Mouse (Mus musculus): ENCODE measurements at regions not wholly inside any gene's neighbourhood (a gene's known extent, or its start where the extent isn't known, plus 50 kb on each side); places are given as distances from the start of the nearest gene placed in this dataset.
A peak's percentile ranks its signal among the peaks of the same experiment; 100 is the strongest.

DNA sequence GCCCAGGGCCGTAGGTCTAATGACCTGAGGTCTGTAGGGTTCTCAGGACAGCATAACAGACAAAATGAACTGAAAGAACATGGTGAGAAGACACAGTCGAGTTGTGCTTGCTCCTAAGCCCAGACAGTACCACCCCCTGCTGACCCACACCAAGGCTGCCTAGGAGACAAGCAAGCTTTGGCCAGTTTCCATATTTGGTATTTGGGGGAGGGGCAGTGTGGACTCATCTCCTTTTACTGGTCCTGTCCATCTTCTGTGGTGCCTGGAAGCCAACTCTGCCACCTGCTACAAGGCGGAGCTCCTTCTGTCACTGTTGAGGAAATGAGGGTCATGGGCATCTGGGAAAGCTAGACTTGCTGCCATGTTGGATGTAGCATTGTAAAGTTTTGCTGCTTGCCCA lies 68.9 kb downstream of the Tex29 start:
- Histone ChIP-seq H3K4me2 (ENCODE audit: low read depth, low read length) (no peak overlapping the region), H3K9me3 (ENCODE audit: control insufficient read depth, low read length) (no peaks in the 10 kb centered on the region), H3K4me3 (ENCODE audit: low read length) (no peak overlapping the region), H3K27me3 (replicated peaks; ENCODE audit: control insufficient read depth, insufficient read depth, low read length) (no peaks in the 10 kb centered on the region), H3K4me1 (ENCODE audit: control insufficient read depth, insufficient read depth, low read length) (peaks cover 19% of the 10 kb centered on the region), H3K27ac (ENCODE audit: low read length) (no peak overlapping the region), H3K9ac (ENCODE audit: low read depth, low read length) (no peak overlapping the region), H3K36me3 (ENCODE audit: control insufficient read depth, insufficient read depth, low read length) (no peaks in the 10 kb centered on the region)
- ATAC-seq, result no peak
- whole genome bisulfite sequencing, result 68% methylated on average over 3 of the region's 3 CpGs

GRCm38 (mm10) chr8:11911639-11912450 lies 71.6 kb downstream of the Tex29 start:
- H3K4me3 ChIP-seq (ENCODE audit: low read length), result peak overlapping the region; percentile 0; the same call in 1 of the 2 replicates
- H3K4me1 ChIP-seq (ENCODE audit: control insufficient read depth, insufficient read depth, low read length), result peaks cover 22% of the 10 kb centered on the region
- peak overlapping the region; percentile 53 for H3K27ac ChIP-seq (ENCODE audit: low read length)
- H3K4me2 ChIP-seq (ENCODE audit: low read depth, low read length), result peak overlapping the region; percentile 37
- no peaks in the 10 kb centered on the region for H3K36me3 ChIP-seq (ENCODE audit: control insufficient read depth, insufficient read depth, low read length)
- H3K27me3 ChIP-seq (replicated peaks; ENCODE audit: control insufficient read depth, insufficient read depth, low read length), result no peaks in the 10 kb centered on the region
- peak overlapping the region; percentile 1; the same call in 1 of the 2 replicates for H3K9ac ChIP-seq (ENCODE audit: low read depth, low read length)
- peak; percentile 92 for ATAC-seq
- WGBS, result 40% methylated on average over 18 of the region's 18 CpGs
- H3K9me3 ChIP-seq (ENCODE audit: control insufficient read depth, low read length), result no peaks in the 10 kb centered on the region

- Histone ChIP-seq H3K4me2 (ENCODE audit: low read depth, low read length) (peak overlapping the region; percentile 37), H3K27me3 (replicated peaks; ENCODE audit: control insufficient read depth, insufficient read depth, low read length) (no peaks in the 10 kb centered on the region)
Observed at GRCm38 (mm10) chr8:11912451-11913128, 72.3 kb downstream of the Tex29 start.

GRCm38 (mm10) chr8:11913129-11913900 lies 73.0 kb downstream of the Tex29 start:
- Histone ChIP-seq H3K4me1 (ENCODE audit: control insufficient read depth, insufficient read depth, low read length) (peaks cover 22% of the 10 kb centered on the region), H3K27me3 (replicated peaks; ENCODE audit: control insufficient read depth, insufficient read depth, low read length) (no peaks in the 10 kb centered on the region), H3K36me3 (ENCODE audit: control insufficient read depth, insufficient read depth, low read length) (no peaks in the 10 kb centered on the region), H3K4me3 (ENCODE audit: low read length) (0 out of 2 replicates have a peak overlapping the region, but pooled peaks have one; percentile 5), H3K9me3 (ENCODE audit: control insufficient read depth, low read length) (no peaks in the 10 kb centered on the region), H3K4me2 (ENCODE audit: low read depth, low read length) (no peak overlapping the region), H3K9ac (ENCODE audit: low read depth, low read length) (no peak overlapping the region), H3K27ac (ENCODE audit: low read length) (peak overlapping the region; percentile 23; the same call in 1 of the 2 replicates)
- 58% methylated on average over 12 of the region's 12 CpGs for WGBS
- no peak for ATAC-seq

More at GRCm38 (mm10) chr8:11912451-11913128, 72.3 kb downstream of the Tex29 start:
- peak overlapping the region; percentile 1; the same call in 1 of the 2 replicates for H3K9ac ChIP-seq (ENCODE audit: low read depth, low read length)
- H3K27ac ChIP-seq (ENCODE audit: low read length), result peak overlapping the region; percentile 53; the same call in 1 of the 2 replicates
- H3K4me3 ChIP-seq (ENCODE audit: low read length), result 0 out of 2 replicates have a peak overlapping the region, but pooled peaks have one; percentile 5
- H3K36me3 ChIP-seq (ENCODE audit: control insufficient read depth, insufficient read depth, low read length), result no peaks in the 10 kb centered on the region
- ATAC-seq, result peak; percentile 41; the same call in 1 of the 2 replicates
- WGBS, result 57% methylated on average over 17 of the region's 17 CpGs
- H3K9me3 ChIP-seq (ENCODE audit: control insufficient read depth, low read length), result no peaks in the 10 kb centered on the region
- H3K4me1 ChIP-seq (ENCODE audit: control insufficient read depth, insufficient read depth, low read length), result peaks cover 22% of the 10 kb centered on the region

DNA sequence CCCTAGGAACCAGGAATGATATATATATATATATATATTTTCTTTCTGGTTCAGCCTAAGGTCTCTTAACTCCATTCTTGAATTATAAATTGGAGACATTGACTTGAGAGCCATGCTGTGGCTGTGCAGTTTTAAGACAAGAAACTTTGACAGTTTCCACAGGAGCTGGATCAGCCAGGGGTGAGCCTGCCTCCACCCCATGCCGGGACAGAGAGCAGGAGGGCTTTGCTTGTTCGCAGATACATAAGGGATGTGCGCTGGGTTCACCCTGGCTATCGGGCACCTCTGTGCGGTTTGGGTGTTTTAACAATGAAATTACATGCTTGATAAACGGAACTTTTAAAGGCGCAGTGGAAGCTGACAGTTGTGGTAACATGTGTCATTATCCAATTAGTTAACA lies 73.9 kb downstream of the Tex29 start:
- no peak overlapping the region for H3K9ac ChIP-seq (ENCODE audit: low read depth, low read length)
- 51% methylated on average over 7 of the region's 7 CpGs for WGBS
- no peak overlapping the region for H3K4me3 ChIP-seq (ENCODE audit: low read length)
- H3K27ac ChIP-seq (ENCODE audit: low read length), result no peak overlapping the region
- H3K4me1 ChIP-seq (ENCODE audit: control insufficient read depth, insufficient read depth, low read length), result peaks cover 22% of the 10 kb centered on the region
- no peak overlapping the region for H3K4me2 ChIP-seq (ENCODE audit: low read depth, low read length)
- no peaks in the 10 kb centered on the region for H3K9me3 ChIP-seq (ENCODE audit: control insufficient read depth, low read length)
- no peaks in the 10 kb centered on the region for H3K36me3 ChIP-seq (ENCODE audit: control insufficient read depth, insufficient read depth, low read length)
- ATAC-seq, result no peak
- no peaks in the 10 kb centered on the region for H3K27me3 ChIP-seq (replicated peaks; ENCODE audit: control insufficient read depth, insufficient read depth, low read length)

GRCm38 (mm10) chr8:11914681-11915474 lies 74.6 kb downstream of the Tex29 start:
- peak overlapping the region; percentile 32 for H3K4me2 ChIP-seq (ENCODE audit: low read depth, low read length)
- ATAC-seq, result peak; percentile 47
- H3K9ac ChIP-seq (ENCODE audit: low read depth, low read length), result no peak overlapping the region
- peaks cover 22% of the 10 kb centered on the region for H3K4me1 ChIP-seq (ENCODE audit: control insufficient read depth, insufficient read depth, low read length)
- no peaks in the 10 kb centered on the region for H3K27me3 ChIP-seq (replicated peaks; ENCODE audit: control insufficient read depth, insufficient read depth, low read length)
- H3K27ac ChIP-seq (ENCODE audit: low read length), result peak overlapping the region; percentile 30; the same call in 1 of the 2 replicates
- no peaks in the 10 kb centered on the region for H3K36me3 ChIP-seq (ENCODE audit: control insufficient read depth, insufficient read depth, low read length)
- H3K4me3 ChIP-seq (ENCODE audit: low read length), result peak overlapping the region; percentile 18
- 37% methylated on average over 19 of the region's 19 CpGs for WGBS
- H3K9me3 ChIP-seq (ENCODE audit: control insufficient read depth, low read length), result no peaks in the 10 kb centered on the region

DNA sequence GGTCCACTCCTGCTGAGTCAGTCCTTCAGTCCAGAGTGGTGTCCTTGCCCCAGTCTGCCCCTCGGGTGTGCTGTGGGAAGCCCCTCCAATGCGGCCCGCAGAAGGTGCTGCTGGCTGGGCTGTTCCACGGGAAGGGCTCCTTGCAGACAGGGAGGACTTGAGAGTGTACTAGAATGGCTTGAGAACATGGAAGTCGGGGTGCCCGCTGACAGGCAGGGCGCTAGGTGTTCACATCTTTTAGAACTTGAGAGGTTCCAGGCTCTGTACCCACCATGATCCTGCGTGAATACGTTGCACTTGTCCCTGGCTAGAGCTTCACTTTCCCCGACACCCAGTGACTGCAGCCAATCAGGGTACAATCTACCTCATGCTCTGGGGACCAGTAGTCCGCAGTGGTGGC lies 75.4 kb downstream of the Tex29 start:
- WGBS, result 87% methylated on average over 11 of the region's 11 CpGs
- 0 out of 2 replicates have a peak overlapping the region, but pooled peaks have one; percentile 15 for H3K27ac ChIP-seq (ENCODE audit: low read length)

DNA sequence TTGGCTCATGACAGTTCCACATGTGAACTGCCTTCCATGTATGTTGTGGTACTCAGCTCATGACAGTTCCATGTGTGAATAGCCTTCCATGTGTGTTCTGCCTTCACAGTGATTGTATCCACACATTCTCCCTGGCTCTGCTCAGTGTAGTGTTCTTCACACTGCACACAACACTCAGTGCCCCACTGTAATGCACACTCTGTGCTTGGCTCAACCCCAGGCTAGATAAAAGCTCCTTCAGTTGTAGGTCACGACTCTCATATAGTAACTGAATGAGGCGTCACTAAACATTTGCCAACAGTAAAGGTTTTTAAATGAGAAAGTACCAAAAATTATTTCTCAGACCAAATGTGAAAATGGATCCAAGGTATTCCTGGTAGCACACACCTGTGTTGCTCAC lies 79.6 kb downstream of the Tex29 start:
- Histone ChIP-seq H3K4me1 (ENCODE audit: control insufficient read depth, insufficient read depth, low read length) (peaks cover 3% of the 10 kb centered on the region), H3K4me3 (ENCODE audit: low read length) (no peak overlapping the region), H3K9ac (ENCODE audit: low read depth, low read length) (no peak overlapping the region), H3K36me3 (ENCODE audit: control insufficient read depth, insufficient read depth, low read length) (no peaks in the 10 kb centered on the region), H3K27ac (ENCODE audit: low read length) (no peak overlapping the region), H3K27me3 (replicated peaks; ENCODE audit: control insufficient read depth, insufficient read depth, low read length) (no peaks in the 10 kb centered on the region), H3K9me3 (ENCODE audit: control insufficient read depth, low read length) (no peaks in the 10 kb centered on the region), H3K4me2 (ENCODE audit: low read depth, low read length) (no peak overlapping the region)
- 86% methylated on average over 2 of the region's 2 CpGs for WGBS
- ATAC-seq, result no peak

More for the DNA sequence above, 75.4 kb downstream of the Tex29 start:
- ATAC-seq, result no peak
- Histone ChIP-seq H3K36me3 (ENCODE audit: control insufficient read depth, insufficient read depth, low read length) (no peaks in the 10 kb centered on the region), H3K27me3 (replicated peaks; ENCODE audit: control insufficient read depth, insufficient read depth, low read length) (no peaks in the 10 kb centered on the region), H3K4me3 (ENCODE audit: low read length) (no peak overlapping the region), H3K4me1 (ENCODE audit: control insufficient read depth, insufficient read depth, low read length) (peaks cover 22% of the 10 kb centered on the region), H3K4me2 (ENCODE audit: low read depth, low read length) (no peak overlapping the region), H3K9me3 (ENCODE audit: control insufficient read depth, low read length) (no peaks in the 10 kb centered on the region), H3K9ac (ENCODE audit: low read depth, low read length) (no peak overlapping the region)
